Mouse (Mus musculus): Measurements from ENCODE around the gene Mrps18a. TPM values are rescaled to one million over a fixed set of nuclear protein-coding genes. Genes with fewer than 3 reads are reported as not detected.

The Mrps18a gene
- polyA plus RNA-seq, 1 experiment from 2014 or later: 92.4 TPM

- DNase-seq (peak; percentile 88), ATAC-seq (ENCODE audit: low read depth) (peak; percentile 81)
- H3K4me2 ChIP-seq: peak within 1 kb of the TSS; percentile 88
- peak within 1 kb of the TSS; percentile 88 for H3K27ac ChIP-seq
- H3K9me3 ChIP-seq (replicated peaks): no peaks in the 10 kb centered on the region
- WGBS (ENCODE audit: insufficient replicate concordance): 4% methylated on average over 33 of the region's 33 CpGs
- H3K4me1 ChIP-seq (replicated peaks): peaks cover 70% of the 10 kb centered on the region
- peak within 1 kb of the TSS; percentile 91 for H3K9ac ChIP-seq
- H3K27me3 ChIP-seq: no peaks in the 10 kb centered on the region
- H3K36me3 ChIP-seq: peaks cover 36% of the 10 kb centered on the region
- H3K4me3 ChIP-seq (replicated peaks): peak within 1 kb of the TSS; percentile 86
These were observed 42.3 kb downstream of the Mrps18a start, which contains the start of gene Mad2l1bp for GRCm38 (mm10) chr17:46152847-46153782. TSS of gene Mad2l1bp (minus strand) at chr17:46153553.

- no peaks in the 10 kb centered on the region for H3K9me3 ChIP-seq (replicated peaks)
- WGBS (ENCODE audit: insufficient replicate concordance): 77% methylated on average over 3 of the region's 3 CpGs
- H3K27me3 ChIP-seq: no peaks in the 10 kb centered on the region
- peaks cover 23% of the 10 kb centered on the region for H3K36me3 ChIP-seq
- no peak for DNase-seq
- H3K4me2 ChIP-seq: 0 out of 2 replicates have a peak overlapping the region, but pooled peaks have one; percentile 88
- H3K4me1 ChIP-seq (replicated peaks): peaks cover 71% of the 10 kb centered on the region
- ATAC-seq (ENCODE audit: low read depth): no peak
- no peak overlapping the region for H3K9ac ChIP-seq
- no peak overlapping the region for H3K4me3 ChIP-seq (replicated peaks)
- peak overlapping the region; percentile 70 for H3K27ac ChIP-seq
These were observed 43.5 kb downstream of the Mrps18a start for GRCm38 (mm10) chr17:46154336-46154735.

DNA sequence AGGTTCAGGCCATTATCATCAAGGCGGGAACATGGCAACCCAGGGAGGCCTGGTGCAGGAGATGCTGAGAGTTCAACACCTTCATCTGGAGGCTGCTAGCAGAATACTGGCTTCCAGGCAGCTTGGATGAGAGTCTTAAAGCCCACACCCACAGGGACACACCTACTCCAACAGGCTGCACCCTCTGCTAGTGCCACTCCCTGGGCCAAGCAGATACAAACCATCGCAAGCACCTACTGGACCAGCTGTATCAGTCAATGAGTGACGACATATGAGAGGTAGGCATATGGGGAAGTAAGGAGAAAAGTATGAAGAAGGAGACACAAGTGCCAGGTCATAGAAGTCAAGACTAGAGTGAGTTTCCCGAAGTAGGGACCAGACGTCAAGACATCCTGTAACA, 45.9 kb downstream of the Mrps18a start:
- peak; percentile 80 for DNase-seq
- peak overlapping the region; percentile 61 for H3K4me2 ChIP-seq

DNA sequence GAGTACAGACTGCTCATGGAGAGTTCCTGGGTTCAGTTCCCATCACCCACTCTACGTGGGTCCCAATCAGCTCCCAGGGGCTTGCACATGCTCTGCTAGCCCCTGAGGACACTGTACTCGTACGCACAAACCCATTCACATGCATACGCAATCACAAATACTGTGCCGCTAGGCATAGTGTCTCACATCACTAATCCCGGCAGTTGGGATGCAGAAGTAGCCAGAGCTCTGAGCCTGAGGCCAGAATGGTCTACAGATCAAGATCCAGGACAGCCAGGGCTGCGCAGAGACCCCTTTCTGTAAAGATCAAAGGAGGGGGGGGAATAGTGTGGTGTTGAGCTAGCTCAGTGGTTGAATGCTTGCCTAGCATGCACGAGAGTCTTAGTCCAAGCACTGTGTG, 46.3 kb downstream of the Mrps18a start:
- ATAC-seq (ENCODE audit: low read depth) (no peak), DNase-seq (no peak)
- Histone ChIP-seq H3K9ac (peak overlapping the region; percentile 56), H3K4me3 (replicated peaks) (0 out of 2 replicates have a peak overlapping the region, but pooled peaks have one; percentile 3), H3K9me3 (replicated peaks) (no peaks in the 10 kb centered on the region), H3K36me3 (peaks cover 10% of the 10 kb centered on the region), H3K27ac (peak overlapping the region; percentile 96), H3K27me3 (no peaks in the 10 kb centered on the region), H3K4me1 (replicated peaks) (peaks cover 66% of the 10 kb centered on the region), H3K4me2 (peak overlapping the region; percentile 61)
- whole genome bisulfite sequencing (ENCODE audit: insufficient replicate concordance): 91% methylated on average over 8 of the region's 8 CpGs

More for the DNA sequence above, 45.9 kb downstream of the Mrps18a start:
- Histone ChIP-seq H3K4me3 (replicated peaks) (peak overlapping the region; percentile 37), H3K9ac (peak overlapping the region; percentile 59), H3K9me3 (replicated peaks) (no peaks in the 10 kb centered on the region), H3K4me1 (replicated peaks) (peaks cover 66% of the 10 kb centered on the region), H3K36me3 (peaks cover 10% of the 10 kb centered on the region), H3K27ac (peak overlapping the region; percentile 96), H3K27me3 (no peaks in the 10 kb centered on the region)
- ATAC-seq (ENCODE audit: low read depth): peak; percentile 73
- 43% methylated on average over 5 of the region's 5 CpGs for WGBS (ENCODE audit: insufficient replicate concordance)

- Histone ChIP-seq H3K4me2 (peak overlapping the region; percentile 78), H3K27ac (peak overlapping the region; percentile 99), H3K9ac (peak overlapping the region; percentile 91), H3K4me3 (replicated peaks) (peak overlapping the region; percentile 96), H3K27me3 (no peaks in the 10 kb centered on the region), H3K4me1 (replicated peaks) (peaks cover 67% of the 10 kb centered on the region), H3K9me3 (replicated peaks) (no peaks in the 10 kb centered on the region), H3K36me3 (peaks cover 27% of the 10 kb centered on the region)
- 13% methylated on average over 2 of the region's 2 CpGs for WGBS (ENCODE audit: insufficient replicate concordance)
- peak; percentile 61 for ATAC-seq (ENCODE audit: low read depth)
- peak; percentile 81 for DNase-seq
These were observed 48.5 kb downstream of the Mrps18a start for GRCm38 (mm10) chr17:46159236-46159635.

DNA sequence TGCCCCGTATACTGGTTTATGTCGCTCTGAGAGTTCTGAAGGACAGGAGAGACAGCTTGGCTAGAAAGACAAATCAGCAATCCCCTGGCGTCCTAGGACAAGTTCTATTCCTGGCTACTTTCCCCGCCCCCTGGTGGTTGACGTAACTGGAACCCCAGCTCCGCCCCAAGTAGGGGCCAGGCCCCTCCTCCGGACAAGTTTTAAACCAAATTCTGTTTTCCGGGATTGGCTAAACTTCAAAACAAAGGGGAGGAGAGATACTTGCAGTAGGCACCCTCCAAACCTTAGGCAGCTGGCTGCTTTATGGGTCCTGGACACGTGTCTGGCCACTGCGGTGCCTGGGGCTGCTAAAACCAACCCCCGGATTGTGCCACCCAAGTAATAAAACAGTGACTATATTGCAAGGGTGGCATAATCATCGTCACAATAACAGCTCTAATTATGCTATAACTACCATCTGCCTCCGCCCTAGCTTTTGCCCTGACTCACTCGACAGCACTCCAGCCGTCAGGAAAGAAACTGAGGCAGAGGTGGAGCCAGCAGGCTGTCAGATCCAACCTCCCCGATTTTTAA, 49.4 kb downstream of the Mrps18a start:
- peak overlapping the region; percentile 78 for H3K4me2 ChIP-seq
- peaks cover 61% of the 10 kb centered on the region for H3K4me1 ChIP-seq (replicated peaks)
- peak overlapping the region; percentile 96 for H3K4me3 ChIP-seq (replicated peaks)
- no peaks in the 10 kb centered on the region for H3K27me3 ChIP-seq
- WGBS (ENCODE audit: insufficient replicate concordance): under 1% methylated on average over 16 of the region's 16 CpGs
- peak overlapping the region; percentile 99 for H3K27ac ChIP-seq
- peaks cover 37% of the 10 kb centered on the region for H3K36me3 ChIP-seq
- ATAC-seq (ENCODE audit: low read depth) (peak; percentile 55), DNase-seq (peak; percentile 95)
- no peaks in the 10 kb centered on the region for H3K9me3 ChIP-seq (replicated peaks)
- H3K9ac ChIP-seq: peak overlapping the region; percentile 91

DNA sequence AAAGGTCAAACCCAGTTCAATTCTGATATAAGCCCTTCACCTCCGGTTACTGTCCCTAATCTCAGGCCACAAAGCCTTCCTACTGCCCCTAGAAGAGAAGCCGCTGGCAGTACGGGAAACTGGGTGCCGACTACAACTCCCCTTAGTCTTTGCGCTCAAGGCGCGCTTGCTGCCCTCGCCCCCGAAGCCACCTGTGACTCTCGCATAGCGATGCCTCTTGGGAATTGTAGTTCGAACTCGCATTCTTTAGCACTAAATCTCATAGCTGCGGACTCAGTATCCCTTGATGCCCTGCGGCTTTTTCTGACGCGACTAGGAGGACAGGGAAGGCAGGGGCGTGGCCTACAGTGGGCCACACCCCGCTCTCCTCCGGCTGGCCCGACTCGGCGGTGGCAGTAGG, 49.9 kb downstream of the Mrps18a start, which contains the start of gene Gtpbp2:
Gtpbp2 (plus strand) TSS at position 347 of the 400 bp plus-strand sequence.
- 1% methylated on average over 23 of the region's 23 CpGs for WGBS (ENCODE audit: insufficient replicate concordance)
- DNase-seq: peak; percentile 95
- H3K4me1 ChIP-seq (replicated peaks): peaks cover 58% of the 10 kb centered on the region

GRCm38 (mm10) chr17:46161179-46161578, 50.4 kb downstream of the Mrps18a start:
- WGBS (ENCODE audit: insufficient replicate concordance): 0% methylated on average over 19 of the region's 19 CpGs

More for the DNA sequence above, 49.9 kb downstream of the Mrps18a start, which contains the start of gene Gtpbp2:
- peak within 1 kb of the TSS; percentile 97 for H3K9ac ChIP-seq
- peak within 1 kb of the TSS; percentile 96 for H3K4me3 ChIP-seq (replicated peaks)
- peaks cover 42% of the 10 kb centered on the region for H3K36me3 ChIP-seq
- H3K27me3 ChIP-seq: no peaks in the 10 kb centered on the region
- no peaks in the 10 kb centered on the region for H3K9me3 ChIP-seq (replicated peaks)
- peak; percentile 80 for ATAC-seq (ENCODE audit: low read depth)
- H3K27ac ChIP-seq: peak within 1 kb of the TSS; percentile 99
- H3K4me2 ChIP-seq: peak within 1 kb of the TSS; percentile 92

DNA sequence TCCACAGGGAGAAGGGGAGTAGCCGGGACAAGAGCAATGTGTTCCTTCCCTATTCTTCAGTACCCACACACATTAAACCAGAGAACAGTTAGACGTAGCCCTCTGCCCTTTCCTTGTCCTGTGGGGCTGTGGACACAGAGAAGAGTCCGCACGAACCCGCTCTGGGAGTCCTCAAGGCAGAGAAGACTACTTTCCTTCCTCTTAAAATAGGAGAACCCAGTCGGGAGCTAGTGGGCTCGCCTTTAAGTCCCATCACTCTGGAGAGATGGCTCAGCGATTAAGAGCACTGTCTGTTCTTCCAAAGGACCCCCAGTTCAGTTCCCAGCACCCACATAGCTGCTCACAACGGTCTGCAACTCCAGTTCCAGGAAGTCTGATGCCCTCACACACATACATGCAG, 50.9 kb downstream of the Mrps18a start:
- H3K4me1 ChIP-seq (replicated peaks): peaks cover 47% of the 10 kb centered on the region
- H3K4me3 ChIP-seq (replicated peaks): peak overlapping the region; percentile 96
- ATAC-seq (ENCODE audit: low read depth) (no peak), DNase-seq (no peak)
- H3K27ac ChIP-seq: peak overlapping the region; percentile 91
- peak overlapping the region; percentile 97 for H3K9ac ChIP-seq
- no peaks in the 10 kb centered on the region for H3K9me3 ChIP-seq (replicated peaks)
- 38% methylated on average over 9 of the region's 9 CpGs for WGBS (ENCODE audit: insufficient replicate concordance)
- H3K4me2 ChIP-seq: peak overlapping the region; percentile 92
- no peaks in the 10 kb centered on the region for H3K27me3 ChIP-seq
- peaks cover 52% of the 10 kb centered on the region for H3K36me3 ChIP-seq

More at GRCm38 (mm10) chr17:46161179-46161578, 50.4 kb downstream of the Mrps18a start:
- Histone ChIP-seq H3K27ac (peak overlapping the region; percentile 91), H3K9me3 (replicated peaks) (no peaks in the 10 kb centered on the region), H3K4me1 (replicated peaks) (peaks cover 53% of the 10 kb centered on the region), H3K4me3 (replicated peaks) (peak overlapping the region; percentile 96), H3K4me2 (peak overlapping the region; percentile 92), H3K36me3 (peaks cover 47% of the 10 kb centered on the region), H3K9ac (peak overlapping the region; percentile 97), H3K27me3 (no peaks in the 10 kb centered on the region)
- DNase-seq (no peak), ATAC-seq (ENCODE audit: low read depth) (no peak)

GRCm38 (mm10) chr17:46162551-46162950, 51.8 kb downstream of the Mrps18a start:
- 80% methylated on average over 7 of the region's 7 CpGs for WGBS (ENCODE audit: insufficient replicate concordance)
- peaks cover 60% of the 10 kb centered on the region for H3K36me3 ChIP-seq
- ATAC-seq (ENCODE audit: low read depth): no peak
- peak overlapping the region; percentile 91 for H3K27ac ChIP-seq
- H3K27me3 ChIP-seq: no peaks in the 10 kb centered on the region
- peak overlapping the region; percentile 97 for H3K9ac ChIP-seq
- H3K4me1 ChIP-seq (replicated peaks): peaks cover 39% of the 10 kb centered on the region
- peak overlapping the region; percentile 96 for H3K4me3 ChIP-seq (replicated peaks)
- peak overlapping the region; percentile 92 for H3K4me2 ChIP-seq
- DNase-seq: no peak
- H3K9me3 ChIP-seq (replicated peaks): no peaks in the 10 kb centered on the region

- H3K4me3 ChIP-seq (replicated peaks): peak overlapping the region; percentile 96
- 25% methylated on average over 9 of the region's 9 CpGs for WGBS (ENCODE audit: insufficient replicate concordance)
- no peak for DNase-seq
- peak overlapping the region; percentile 97 for H3K9ac ChIP-seq
- H3K27ac ChIP-seq: peak overlapping the region; percentile 91
- H3K9me3 ChIP-seq (replicated peaks): no peaks in the 10 kb centered on the region
- peaks cover 40% of the 10 kb centered on the region for H3K4me1 ChIP-seq (replicated peaks)
- H3K36me3 ChIP-seq: peaks cover 65% of the 10 kb centered on the region
- ATAC-seq (ENCODE audit: low read depth): no peak
- peak overlapping the region; percentile 92 for H3K4me2 ChIP-seq
- H3K27me3 ChIP-seq: no peaks in the 10 kb centered on the region
These were observed 52.2 kb downstream of the Mrps18a start for GRCm38 (mm10) chr17:46162951-46163421.

Data from liver, embryonic 13.5 days (tissue).